Mouse (Mus musculus) cortical plate, adult 2 months (tissue): ENCODE results near the gene Cadm1. TPM values are rescaled to one million over a fixed set of nuclear protein-coding genes. Genes with fewer than 3 reads are reported as not detected.

ENCODE experiments used
- H3K27ac ChIP-seq: fragments of 200-500 bp; 2 replicates; pipeline ENCODE4 v1.5.1; 2012; ENCODE audit warnings: low read length, control low read depth, inconsistent platforms; ENCODE audit not compliant: insufficient read depth
- H3K4me1 ChIP-seq: fragments of 200-500 bp; 2 replicates; pipeline ENCODE4 v1.6.1; 2011; ENCODE audit warnings: low read length; ENCODE audit not compliant: control insufficient read depth, insufficient read depth
- H3K4me3 ChIP-seq: fragments of 200-500 bp; 2 replicates; pipeline ENCODE4 v1.5.1; 2011; ENCODE audit warnings: mild to moderate bottlenecking, low read length, control low read depth; ENCODE audit not compliant: insufficient read depth
- CTCF ChIP-seq: fragments of 200-500 bp; IDR thresholded peaks from 2 replicates; pipeline ENCODE4 v1.5.1; 2011; ENCODE audit warnings: mild to moderate bottlenecking, control low read depth, low read length; ENCODE audit not compliant: insufficient read depth; ENCODE audit errors: extremely low read depth
- POLR2A ChIP-seq: fragments of 200-500 bp; IDR thresholded peaks from 2 replicates; pipeline ENCODE4 v1.6.1; 2011; ENCODE audit warnings: mild to moderate bottlenecking, low read length, control low read depth; ENCODE audit not compliant: insufficient read depth; ENCODE audit errors: extremely low read depth
- polyA plus RNA-seq: library from polyadenylated mRNA; depleted of rRNA; stranded (reverse); fragments of >200 nt; gene quantifications from 2 replicates; pipeline ENCODE4 v1.2.3, GENCODE M21; 2012

Cadm1 gene
- polyA plus RNA-seq, 1 experiment: 104 TPM

DNA sequence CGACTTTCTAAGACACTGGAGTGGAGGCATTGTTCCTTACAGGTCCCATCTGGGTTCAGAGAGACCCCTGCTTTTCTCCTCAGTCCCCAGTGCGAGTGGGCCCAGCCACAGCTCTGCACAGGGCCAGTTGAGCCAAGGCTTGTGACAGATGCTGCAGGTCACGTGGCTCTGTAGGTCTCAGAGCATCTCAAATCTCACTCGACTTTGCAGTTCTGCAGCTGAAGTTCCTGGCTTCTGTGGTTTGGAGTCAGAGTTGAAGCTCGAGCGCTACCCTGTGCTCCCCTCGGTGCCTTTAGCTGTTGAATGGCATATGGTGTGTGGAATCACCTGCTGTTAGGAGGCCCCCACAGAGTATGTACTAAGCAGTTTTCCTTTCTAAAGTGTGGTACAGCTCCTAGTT lies 229.8 kb downstream of the Cadm1 start:
- TF ChIP-seq CTCF: no peak
- TF ChIP-seq POLR2A: no peak
- Histone ChIP-seq H3K27ac (no peak overlapping the region), H3K4me3 (no peak overlapping the region), H3K4me1 (peaks cover 18% of the 10 kb centered on the region)

DNA sequence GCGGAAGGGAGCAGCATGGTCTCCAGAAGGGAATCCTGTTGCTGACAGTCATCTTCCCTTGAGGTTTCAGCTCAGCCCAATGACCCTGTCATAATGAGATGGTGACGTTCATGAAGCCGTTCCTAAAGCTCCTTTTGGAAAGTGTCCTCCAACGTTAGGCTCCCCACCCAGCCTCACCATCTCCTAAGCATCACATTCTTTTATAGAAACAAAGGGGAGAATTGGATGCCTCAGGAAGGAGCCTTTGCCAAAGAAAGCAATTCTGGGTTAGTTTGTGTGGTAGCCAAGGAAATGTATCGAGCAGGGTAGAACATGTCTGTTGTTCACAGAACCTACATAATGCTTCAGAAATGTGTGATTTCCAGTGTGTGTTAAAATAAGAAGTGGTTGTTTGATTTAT lies 231.6 kb downstream of the Cadm1 start:
- TF ChIP-seq POLR2A: no peak
- no peak for TF ChIP-seq CTCF
- Histone ChIP-seq H3K27ac (peak overlapping the region; percentile 1; the same call in 1 of the 2 replicates), H3K4me1 (peaks cover 18% of the 10 kb centered on the region), H3K4me3 (no peak overlapping the region)

DNA sequence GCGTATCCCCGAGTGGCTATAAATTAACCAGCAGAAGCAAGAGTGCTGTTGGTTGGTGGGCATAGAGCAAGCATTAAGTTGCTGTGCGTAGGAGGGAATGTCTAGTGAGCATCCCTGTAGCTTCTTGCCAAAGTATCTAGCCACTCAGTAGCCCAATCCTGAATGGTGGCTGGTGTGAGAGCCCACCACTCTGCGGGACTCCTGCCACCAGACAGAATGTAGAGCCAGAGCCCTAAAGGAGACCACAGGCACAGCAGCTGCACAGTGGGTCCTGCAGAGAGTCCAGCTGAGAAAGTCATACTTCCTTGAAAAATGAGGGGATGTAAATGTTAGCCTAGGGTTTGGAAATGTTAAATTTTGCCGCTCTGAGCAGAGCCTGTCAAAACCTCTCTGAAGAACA lies 232.9 kb downstream of the Cadm1 start:
- Histone ChIP-seq H3K4me1 (peaks cover 18% of the 10 kb centered on the region), H3K27ac (no peak overlapping the region), H3K4me3 (no peak overlapping the region)
- TF ChIP-seq CTCF (no peak), POLR2A (no peak)

DNA sequence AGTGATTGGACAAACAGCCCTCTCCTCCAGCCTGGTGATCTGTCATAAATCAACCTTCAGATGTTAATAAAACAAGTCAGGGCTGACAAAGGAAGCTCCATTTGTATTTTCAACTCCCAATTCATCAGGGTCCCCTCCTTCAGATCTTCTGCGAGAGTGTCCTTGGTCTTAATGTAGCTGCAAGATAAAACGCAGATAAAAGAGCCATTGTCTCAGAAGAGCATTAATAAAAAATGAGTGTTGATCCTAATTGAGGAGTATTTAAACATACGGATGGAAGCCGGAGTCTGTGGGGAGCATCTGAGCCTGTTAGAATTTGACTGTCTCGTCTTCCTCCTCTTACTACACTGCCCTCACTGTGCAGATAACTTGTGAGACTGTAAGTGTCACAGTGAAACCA lies 234.9 kb downstream of the Cadm1 start:
- peaks cover 16% of the 10 kb centered on the region for H3K4me1 ChIP-seq
- H3K27ac ChIP-seq: no peak overlapping the region
- H3K4me3 ChIP-seq: no peak overlapping the region
- TF ChIP-seq POLR2A (no peak), CTCF (no peak)

DNA sequence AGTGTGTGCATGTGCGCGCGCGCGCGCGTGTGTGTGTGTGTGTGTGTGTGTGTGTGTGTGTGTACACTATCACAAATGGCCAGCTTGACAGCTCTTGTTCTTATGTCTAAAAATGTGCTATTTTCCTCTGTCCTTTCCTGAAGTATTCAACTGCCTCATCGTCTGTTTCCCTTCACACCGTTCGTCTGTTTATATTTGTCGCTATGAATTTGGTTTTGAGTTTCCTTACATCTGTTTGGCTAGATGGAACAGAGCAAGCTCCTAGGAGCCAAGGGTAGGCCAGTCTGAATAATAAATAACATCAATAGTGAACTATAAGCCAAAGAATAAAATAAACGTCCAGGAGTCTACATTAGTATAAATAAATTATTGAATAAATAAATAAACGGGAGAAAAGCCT lies 235.3 kb downstream of the Cadm1 start:
- TF ChIP-seq POLR2A (no peak), CTCF (no peak)
- Histone ChIP-seq H3K4me1 (peaks cover 13% of the 10 kb centered on the region), H3K27ac (no peak overlapping the region), H3K4me3 (no peak overlapping the region)

DNA sequence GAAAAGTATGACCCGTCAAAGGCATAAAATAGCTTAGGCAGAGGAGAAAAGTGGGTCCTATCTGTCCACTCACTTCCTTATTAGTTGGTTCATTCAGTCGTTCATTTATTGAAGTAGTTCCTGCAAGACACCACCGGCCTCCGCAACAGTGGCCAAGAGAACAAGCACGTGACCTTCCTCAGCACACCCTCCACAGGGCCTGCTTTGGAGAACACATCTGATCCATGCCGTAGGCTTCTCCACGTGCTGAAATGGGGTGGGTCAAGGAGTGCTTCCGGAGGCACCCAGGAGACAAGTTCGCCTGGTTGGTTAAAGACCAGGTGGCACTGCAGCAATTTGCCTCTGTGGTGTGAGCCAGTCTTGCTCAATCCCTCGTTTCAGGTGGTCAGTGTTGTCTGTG lies 236.4 kb downstream of the Cadm1 start:
- TF ChIP-seq CTCF (no peak), POLR2A (no peak)

DNA sequence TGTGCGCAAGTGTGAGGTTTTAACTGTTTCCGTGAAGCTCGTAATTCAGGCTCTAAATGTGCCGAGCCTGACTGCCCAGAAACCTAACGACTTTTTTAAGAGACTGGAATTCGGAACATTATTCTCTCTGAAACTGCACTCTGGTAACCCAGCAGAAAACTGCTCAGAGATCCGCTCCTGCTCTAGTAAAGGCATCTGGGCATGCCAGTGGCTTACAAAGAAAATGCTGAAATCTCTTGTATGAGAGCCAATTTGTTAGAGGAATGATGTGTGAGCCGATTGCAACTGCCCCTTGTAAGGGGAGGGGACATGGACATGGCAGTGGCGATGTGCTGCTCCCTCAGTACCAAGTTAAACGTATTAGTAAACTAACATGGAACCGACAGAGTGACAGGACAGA lies 240.9 kb downstream of the Cadm1 start:
- no peak overlapping the region for H3K27ac ChIP-seq
- no peak for TF ChIP-seq CTCF
- TF ChIP-seq POLR2A: no peak

More for the DNA sequence above, 236.4 kb downstream of the Cadm1 start:
- no peak overlapping the region for H3K4me3 ChIP-seq
- no peak overlapping the region for H3K27ac ChIP-seq
- H3K4me1 ChIP-seq: peaks cover 8% of the 10 kb centered on the region

DNA sequence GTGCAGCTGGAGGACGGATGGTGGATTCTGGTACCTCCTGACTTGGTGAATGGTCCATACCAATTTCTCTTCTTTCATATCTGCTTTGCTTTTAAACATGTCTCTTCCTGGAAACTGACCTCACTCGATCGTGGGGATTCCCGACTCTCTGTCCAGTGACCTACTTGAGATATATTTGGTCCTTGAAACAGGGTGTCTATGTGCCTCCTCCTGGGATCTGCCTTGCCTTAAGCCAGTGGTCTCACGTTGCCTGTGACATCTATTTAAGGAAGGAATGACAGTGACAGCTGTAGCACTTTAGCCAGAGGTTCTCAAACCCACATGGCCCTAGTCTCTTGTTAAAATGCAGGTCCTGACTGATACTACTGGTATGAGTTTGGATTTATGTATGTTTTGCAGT lies 242.0 kb downstream of the Cadm1 start:
- Histone ChIP-seq H3K4me1 (peaks cover 8% of the 10 kb centered on the region), H3K27ac (no peak overlapping the region), H3K4me3 (no peak overlapping the region)
- TF ChIP-seq CTCF: no peak
- no peak for TF ChIP-seq POLR2A

More for the DNA sequence above, 240.9 kb downstream of the Cadm1 start:
- peaks cover 8% of the 10 kb centered on the region for H3K4me1 ChIP-seq
- no peak overlapping the region for H3K4me3 ChIP-seq

DNA sequence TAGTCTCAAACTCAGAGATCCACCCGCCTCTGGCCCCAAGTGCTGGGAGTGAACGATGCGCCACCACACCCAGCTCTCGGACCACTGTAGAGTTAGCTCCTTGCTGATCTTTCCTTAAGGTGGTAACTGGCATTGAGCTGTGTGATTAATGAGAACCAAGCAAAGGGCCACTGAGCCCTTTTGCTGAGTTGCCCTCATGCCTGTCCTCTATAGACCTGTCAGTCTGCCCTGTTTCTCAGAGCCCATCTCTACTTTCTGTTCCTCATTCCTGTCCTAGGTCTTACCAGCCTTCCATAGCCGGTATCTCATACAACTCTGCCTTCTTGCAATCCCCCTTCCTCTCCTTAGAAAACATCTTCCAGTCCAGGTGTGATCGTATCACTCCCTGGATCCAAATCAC lies 242.8 kb downstream of the Cadm1 start:
- Histone ChIP-seq H3K4me1 (peaks cover 8% of the 10 kb centered on the region), H3K4me3 (no peak overlapping the region), H3K27ac (no peak overlapping the region)
- no peak for TF ChIP-seq CTCF

DNA sequence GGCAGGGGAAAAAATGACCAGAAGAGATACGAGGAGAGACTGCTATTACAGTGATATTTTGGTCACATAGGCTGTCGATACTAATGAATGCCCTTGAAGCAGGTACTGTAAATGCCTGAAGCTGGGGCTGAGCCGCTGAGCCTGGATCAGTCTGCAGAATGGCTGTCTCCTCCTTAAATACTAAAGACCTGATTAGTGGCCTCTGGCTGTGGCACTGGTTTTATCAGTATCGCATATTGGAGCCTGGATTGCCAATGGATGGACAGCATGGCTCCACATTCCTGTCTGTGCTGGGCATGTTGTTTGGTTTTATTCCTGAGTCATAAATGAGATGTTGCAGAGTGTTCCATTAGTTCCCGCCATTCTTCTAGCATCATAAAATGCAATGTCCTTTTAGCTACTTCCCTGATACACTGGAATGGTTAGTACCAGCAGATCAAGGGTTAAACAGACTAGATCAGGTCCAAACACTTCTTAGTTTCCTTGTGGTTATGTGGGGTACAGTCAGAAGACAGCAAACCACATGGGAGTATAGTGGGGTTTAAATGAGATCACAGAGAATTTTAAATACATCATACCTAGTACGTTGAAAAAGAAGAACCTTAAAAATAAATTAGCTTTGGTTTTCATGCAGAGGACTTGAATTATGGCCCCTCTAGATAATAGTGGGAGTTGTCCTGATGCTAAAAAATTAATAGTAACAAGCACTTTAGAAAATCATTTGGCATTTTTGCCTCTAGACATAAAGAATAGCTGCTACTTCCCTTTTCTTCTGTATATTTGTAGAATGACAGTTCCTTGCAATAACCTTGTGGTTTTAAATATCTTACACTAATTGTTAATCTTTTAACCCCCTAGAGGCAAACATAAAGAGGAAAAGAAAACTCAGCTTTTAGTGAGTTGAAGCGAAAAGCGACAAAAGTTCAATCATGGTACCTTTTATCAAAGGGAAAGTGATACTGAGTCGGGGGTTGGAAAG lies 247.3 kb downstream of the Cadm1 start:
- Histone ChIP-seq H3K27ac (no peak overlapping the region), H3K4me3 (no peak overlapping the region), H3K4me1 (peaks cover 10% of the 10 kb centered on the region)
- TF ChIP-seq CTCF (no peak), POLR2A (no peak)

DNA sequence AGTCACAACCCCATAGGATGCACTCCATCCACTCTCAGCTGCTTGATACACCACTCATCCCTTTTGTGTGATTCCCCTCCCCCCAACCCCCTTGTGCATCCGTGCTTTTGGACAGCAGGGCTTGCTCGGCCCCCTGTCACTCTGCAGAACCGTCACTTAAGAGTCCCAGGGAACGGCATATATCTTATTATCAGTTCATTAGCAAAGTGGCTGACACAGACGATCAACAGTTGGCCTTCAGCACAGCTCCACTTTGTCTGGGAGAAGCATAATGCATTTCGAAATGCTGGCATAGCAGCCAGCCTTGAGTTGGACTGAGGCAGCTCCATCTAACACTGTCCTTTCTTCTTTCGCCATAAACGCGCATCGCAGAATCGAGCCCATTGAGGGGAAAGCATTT lies 248.5 kb downstream of the Cadm1 start:
- Histone ChIP-seq H3K4me3 (no peak overlapping the region), H3K27ac (no peak overlapping the region), H3K4me1 (peaks cover 12% of the 10 kb centered on the region)
- TF ChIP-seq CTCF (no peak), POLR2A (no peak)
